Mouse (Mus musculus) heart, embryonic 14.5 days (tissue): ENCODE measurements around the gene Rtn4. TPM values are rescaled to one million over a fixed set of nuclear protein-coding genes. Genes with fewer than 3 reads are reported as not detected.

Experiments
- ATAC-seq: fragments of 200-750 bp; cut with Nextera tagmentation; 2 replicates; pipeline ENCODE4 v1.8.0; 2017; ENCODE audit warnings: low read depth, moderate TSS enrichment; ENCODE audit not compliant: insufficient number of reproducible peaks, insufficient read depth, low FRiP score
- H3K27ac ChIP-seq, 2 experiments: fragments of 200-500 bp in 1 of 2; fragments of 300-500 bp in 1 of 2; sonication (generic) in 1 of 2; replicated peaks in 1 of 2; 2 replicates each; pipeline ENCODE4 v1.5.1; 2012 to 2014; ENCODE audit warnings: low read depth in 2 of 2, low read length in 2 of 2, control low read depth in 1 of 2, mild to moderate bottlenecking in 1 of 2, mixed read lengths in 1 of 2; ENCODE audit not compliant: control insufficient read depth in 1 of 2, insufficient read depth in 1 of 2
- H3K27me3 ChIP-seq: fragments of 300-500 bp; sonication (generic); 2 replicates; pipeline ENCODE4 v1.6.1; 2014; ENCODE audit warnings: mild to moderate bottlenecking, low read length, control low read depth; ENCODE audit not compliant: control insufficient read depth, insufficient read depth
- H3K36me3 ChIP-seq: fragments of 300-500 bp; sonication (generic); 2 replicates; pipeline ENCODE4 v1.6.1; 2014; ENCODE audit warnings: mild to moderate bottlenecking, control low read depth, low read length, mixed read lengths; ENCODE audit not compliant: control insufficient read depth, insufficient read depth
- H3K4me1 ChIP-seq, 2 experiments: fragments of 200-500 bp in 1 of 2; fragments of 300-500 bp in 1 of 2; sonication (generic) in 1 of 2; 2 replicates each; pipeline ENCODE4 v1.6.1; 2012 to 2014; ENCODE audit warnings: low read length in 2 of 2, control low read depth in 1 of 2, mixed read lengths in 1 of 2; ENCODE audit not compliant: control insufficient read depth in 2 of 2, insufficient read depth in 2 of 2
- H3K4me2 ChIP-seq: fragments of 300-500 bp; sonication (generic); 2 replicates; pipeline ENCODE4 v1.6.1; 2014; ENCODE audit warnings: mild to moderate bottlenecking, low read length
- H3K4me3 ChIP-seq, 2 experiments: fragments of 200-500 bp in 1 of 2; fragments of 300-500 bp in 1 of 2; sonication (generic) in 1 of 2; 2 replicates each; pipeline ENCODE4 v1.5.1; 2012 to 2014; ENCODE audit warnings: low read length in 2 of 2, mild to moderate bottlenecking in 2 of 2, control low read depth in 1 of 2, low read depth in 1 of 2, moderate library complexity in 1 of 2; ENCODE audit not compliant: control insufficient read depth in 1 of 2, insufficient read depth in 1 of 2
- H3K9ac ChIP-seq: fragments of 300-500 bp; sonication (generic); 2 replicates; pipeline ENCODE4 v1.6.1; 2014; ENCODE audit warnings: mild to moderate bottlenecking, low read length
- H3K9me3 ChIP-seq: fragments of 300-500 bp; sonication (generic); 2 replicates; pipeline ENCODE4 v1.6.1; 2016; ENCODE audit warnings: low read length, control low read depth; ENCODE audit not compliant: control insufficient read depth
- WGBS: fragments of 180-500 bp; shearing (Covaris S2); extraction: QIAGEN DNeasy Blood & Tissue Kit; methylation state at CpG from one replicate; pipeline ENCODE4 v1.1.7; 2014; 5-methylcytosine and 5-hydroxymethylcytosine counted together
- polyA plus RNA-seq: library from polyadenylated mRNA; unstranded; fragments of >200 nt; fragmentation: Nextera tagmentation; extraction: Ambion mirVana; gene quantifications from 2 replicates; pipeline ENCODE4 v1.2.1, GENCODE M21; 2014

Gene Rtn4
- polyA plus RNA-seq, 1 experiment from 2014 or later, result 68.3 TPM

GRCm38 (mm10) chr11:29692111-29692682, 550 bp upstream of the Rtn4 start:
- Histone ChIP-seq H3K27ac (peak overlapping the region; percentile 83 to 89), H3K27me3 (no peaks in the 10 kb centered on the region), H3K36me3 (peaks cover 5% of the 10 kb centered on the region; the same call in 1 of the 2 replicates), H3K9me3 (no peaks in the 10 kb centered on the region), H3K4me1 (peaks cover 5 to 18% of the 10 kb centered on the region in 2 experiments; a peak in 3 of 4 replicates), H3K9ac (peak overlapping the region; percentile 31; the same call in 1 of the 2 replicates), H3K4me2 (peak overlapping the region; percentile 58), H3K4me3 (peak overlapping the region in 1 of 2 experiments; percentile 15; a peak in 2 of 4 replicates)
- ATAC-seq, result no peak
- 5% methylated on average over 12 of the region's 12 CpGs for whole genome bisulfite sequencing

GRCm38 (mm10) chr11:29693576-29694410, 1.0 kb downstream of the Rtn4 start:
- H3K4me3 ChIP-seq, result peak overlapping the region; percentile 84 to 98
- WGBS, result under 1% methylated on average over 49 of the region's 53 CpGs

GRCm38 (mm10) chr11:29694754-29695153, 2.0 kb downstream of the Rtn4 start:
- H3K4me1 ChIP-seq, result peaks cover 5 to 20% of the 10 kb centered on the region in 2 experiments; a peak in 3 of 4 replicates
- peak overlapping the region; percentile 73 for H3K4me2 ChIP-seq
- H3K27ac ChIP-seq, result no peak overlapping the region
- no peak overlapping the region for H3K9ac ChIP-seq
- H3K27me3 ChIP-seq, result no peaks in the 10 kb centered on the region
- peaks cover 5% of the 10 kb centered on the region; the same call in 1 of the 2 replicates for H3K36me3 ChIP-seq
- ATAC-seq, result no peak
- H3K9me3 ChIP-seq, result no peaks in the 10 kb centered on the region
- H3K4me3 ChIP-seq, result peak overlapping the region in 1 of 2 experiments; percentile 98; a peak in 2 of 4 replicates

More at GRCm38 (mm10) chr11:29693576-29694410, 1.0 kb downstream of the Rtn4 start:
- no peaks in the 10 kb centered on the region for H3K9me3 ChIP-seq
- H3K27me3 ChIP-seq, result no peaks in the 10 kb centered on the region
- peaks cover 5 to 20% of the 10 kb centered on the region in 2 experiments; a peak in 3 of 4 replicates for H3K4me1 ChIP-seq
- H3K27ac ChIP-seq, result peak overlapping the region; percentile 90 to 99
- peak; percentile 85 for ATAC-seq
- peaks cover 5% of the 10 kb centered on the region; the same call in 1 of the 2 replicates for H3K36me3 ChIP-seq
- H3K4me2 ChIP-seq, result peak overlapping the region; percentile 73
- H3K9ac ChIP-seq, result peak overlapping the region; percentile 99

GRCm38 (mm10) chr11:29702721-29703120, 10.0 kb downstream of the Rtn4 start:
- no peak overlapping the region for H3K4me3 ChIP-seq
- ATAC-seq, result no peak
- peaks cover 20% of the 10 kb centered on the region for H3K36me3 ChIP-seq
- H3K4me1 ChIP-seq, result peaks cover 3 to 13% of the 10 kb centered on the region in 2 experiments; a peak in 3 of 4 replicates
- H3K27ac ChIP-seq, result no peak overlapping the region; a peak in 1 of 4 replicates
- no peaks in the 10 kb centered on the region for H3K27me3 ChIP-seq
- no peaks in the 10 kb centered on the region for H3K9me3 ChIP-seq
- H3K9ac ChIP-seq, result no peak overlapping the region
- 53% methylated on average over 3 of the region's 3 CpGs for WGBS
- no peak overlapping the region for H3K4me2 ChIP-seq

- peaks cover 41% of the 10 kb centered on the region for H3K36me3 ChIP-seq
- H3K9ac ChIP-seq, result no peak overlapping the region
- no peak overlapping the region for H3K27ac ChIP-seq
- no peak overlapping the region for H3K4me2 ChIP-seq
- ATAC-seq, result no peak
- no peaks in the 10 kb centered on the region for H3K27me3 ChIP-seq
- no peaks in the 10 kb centered on the region for H3K9me3 ChIP-seq
- H3K4me1 ChIP-seq, result peaks cover 3 to 13% of the 10 kb centered on the region in 2 experiments; a peak in 3 of 4 replicates
- H3K4me3 ChIP-seq, result no peak overlapping the region
Measured at GRCm38 (mm10) chr11:29705263-29705662, 12.5 kb downstream of the Rtn4 start.

GRCm38 (mm10) chr11:29706845-29707244, 14.1 kb downstream of the Rtn4 start:
- ATAC-seq, result no peak
- Histone ChIP-seq H3K27me3 (no peaks in the 10 kb centered on the region), H3K4me3 (no peak overlapping the region), H3K9ac (no peak overlapping the region), H3K27ac (no peak overlapping the region), H3K9me3 (no peaks in the 10 kb centered on the region), H3K4me1 (peaks cover 3 to 13% of the 10 kb centered on the region in 2 experiments; a peak in 3 of 4 replicates), H3K36me3 (peaks cover 47% of the 10 kb centered on the region), H3K4me2 (no peak overlapping the region)
- WGBS, result 87% methylated on average over 4 of the region's 4 CpGs

- no peak overlapping the region for H3K4me2 ChIP-seq
- ATAC-seq, result no peak
- no peaks in the 10 kb centered on the region for H3K9me3 ChIP-seq
- H3K4me1 ChIP-seq, result peaks cover 0 to 3% of the 10 kb centered on the region in 2 experiments; a peak in 1 of 4 replicates
- no peak overlapping the region for H3K4me3 ChIP-seq
- peaks cover 64% of the 10 kb centered on the region for H3K36me3 ChIP-seq
- no peaks in the 10 kb centered on the region for H3K27me3 ChIP-seq
- H3K27ac ChIP-seq, result no peak overlapping the region
- no peak overlapping the region for H3K9ac ChIP-seq
Measured at GRCm38 (mm10) chr11:29709512-29709911, 16.8 kb downstream of the Rtn4 start.
